Mouse (Mus musculus) heart, embryonic 14.5 days (tissue): ENCODE data around the gene Epn2. TPM values are rescaled to one million over a fixed set of nuclear protein-coding genes. Genes with fewer than 3 reads are reported as not detected.

Source experiments
- ATAC-seq: fragments of 200-750 bp; cut with Nextera tagmentation; 2 replicates; pipeline ENCODE4 v1.8.0; 2017; ENCODE audit warnings: low read depth, moderate TSS enrichment; ENCODE audit not compliant: insufficient number of reproducible peaks, insufficient read depth, low FRiP score
- H3K27ac ChIP-seq, 2 experiments: fragments of 200-500 bp in 1 of 2; fragments of 300-500 bp in 1 of 2; sonication (generic) in 1 of 2; replicated peaks in 1 of 2; 2 replicates each; pipeline ENCODE4 v1.5.1; 2012 to 2014; ENCODE audit warnings: low read depth in 2 of 2, low read length in 2 of 2, control low read depth in 1 of 2, mild to moderate bottlenecking in 1 of 2, mixed read lengths in 1 of 2; ENCODE audit not compliant: control insufficient read depth in 1 of 2, insufficient read depth in 1 of 2
- H3K27me3 ChIP-seq: fragments of 300-500 bp; sonication (generic); 2 replicates; pipeline ENCODE4 v1.6.1; 2014; ENCODE audit warnings: mild to moderate bottlenecking, low read length, control low read depth; ENCODE audit not compliant: control insufficient read depth, insufficient read depth
- H3K36me3 ChIP-seq: fragments of 300-500 bp; sonication (generic); 2 replicates; pipeline ENCODE4 v1.6.1; 2014; ENCODE audit warnings: mild to moderate bottlenecking, control low read depth, low read length, mixed read lengths; ENCODE audit not compliant: control insufficient read depth, insufficient read depth
- H3K4me1 ChIP-seq, 2 experiments: fragments of 200-500 bp in 1 of 2; fragments of 300-500 bp in 1 of 2; sonication (generic) in 1 of 2; 2 replicates each; pipeline ENCODE4 v1.6.1; 2012 to 2014; ENCODE audit warnings: low read length in 2 of 2, control low read depth in 1 of 2, mixed read lengths in 1 of 2; ENCODE audit not compliant: control insufficient read depth in 2 of 2, insufficient read depth in 2 of 2
- H3K4me2 ChIP-seq: fragments of 300-500 bp; sonication (generic); 2 replicates; pipeline ENCODE4 v1.6.1; 2014; ENCODE audit warnings: mild to moderate bottlenecking, low read length
- H3K4me3 ChIP-seq, 2 experiments: fragments of 200-500 bp in 1 of 2; fragments of 300-500 bp in 1 of 2; sonication (generic) in 1 of 2; 2 replicates each; pipeline ENCODE4 v1.5.1; 2012 to 2014; ENCODE audit warnings: low read length in 2 of 2, mild to moderate bottlenecking in 2 of 2, control low read depth in 1 of 2, low read depth in 1 of 2, moderate library complexity in 1 of 2; ENCODE audit not compliant: control insufficient read depth in 1 of 2, insufficient read depth in 1 of 2
- H3K9ac ChIP-seq: fragments of 300-500 bp; sonication (generic); 2 replicates; pipeline ENCODE4 v1.6.1; 2014; ENCODE audit warnings: mild to moderate bottlenecking, low read length
- H3K9me3 ChIP-seq: fragments of 300-500 bp; sonication (generic); 2 replicates; pipeline ENCODE4 v1.6.1; 2016; ENCODE audit warnings: low read length, control low read depth; ENCODE audit not compliant: control insufficient read depth
- WGBS: fragments of 180-500 bp; shearing (Covaris S2); extraction: QIAGEN DNeasy Blood & Tissue Kit; methylation state at CpG from one replicate; pipeline ENCODE4 v1.1.7; 2014; 5-methylcytosine and 5-hydroxymethylcytosine counted together
- polyA plus RNA-seq: library from polyadenylated mRNA; unstranded; fragments of >200 nt; fragmentation: Nextera tagmentation; extraction: Ambion mirVana; gene quantifications from 2 replicates; pipeline ENCODE4 v1.2.1, GENCODE M21; 2014

The Epn2 gene
- 23.9 and 24.9 TPM in 2 replicates for polyA plus RNA-seq

DNA sequence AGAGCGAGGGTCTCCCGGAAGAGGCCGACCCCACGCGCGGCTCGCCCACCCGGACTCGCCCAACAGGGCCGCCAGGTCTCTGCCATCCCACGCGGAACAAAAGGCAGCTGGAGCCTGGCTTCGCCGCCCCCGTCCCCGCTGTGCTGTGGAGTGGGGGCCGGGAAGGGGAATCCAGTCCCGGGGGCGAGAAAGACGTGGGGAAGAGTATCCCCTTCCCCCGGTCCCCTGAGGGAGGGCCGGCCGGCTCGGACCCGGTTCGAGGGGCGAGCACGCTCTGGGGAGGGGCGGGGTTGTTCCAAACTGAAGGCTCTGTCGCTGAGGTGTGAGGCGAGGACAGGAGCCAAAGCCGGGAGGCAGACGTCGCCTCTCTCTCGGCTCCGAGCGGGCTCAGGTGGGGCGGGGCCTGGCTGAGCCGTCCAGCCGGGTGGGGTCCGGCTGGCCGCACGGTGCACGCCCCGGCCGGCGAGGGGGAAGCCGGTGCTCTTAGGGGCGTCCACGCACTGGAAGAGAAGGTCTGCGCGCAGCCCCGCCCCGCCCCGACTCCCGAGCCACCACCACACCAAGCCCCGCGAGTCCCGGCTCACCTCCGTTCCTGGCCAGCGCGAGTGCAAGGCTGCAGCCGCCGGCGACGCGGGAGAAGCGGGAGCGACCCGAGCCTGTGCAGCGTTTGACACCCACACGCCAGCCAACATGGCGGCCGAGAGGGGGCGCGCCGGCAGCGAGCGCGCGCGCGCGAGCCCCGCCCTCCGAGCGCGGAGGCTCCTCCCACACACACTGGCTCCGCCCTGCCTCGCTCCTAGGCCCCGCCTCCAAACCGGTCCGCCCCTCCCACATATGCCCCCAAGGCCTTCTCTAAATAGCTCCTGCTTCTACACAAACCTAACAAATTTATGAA is at the start of gene Epn2:
Epn2 (minus strand) TSS at position 705 of the 895 bp plus-strand sequence.
- H3K4me3 ChIP-seq, result peak within 1 kb of the TSS; percentile 82 to 83
- peaks cover 2 to 23% of the 10 kb centered on the region in 2 experiments; a peak in 2 of 4 replicates for H3K4me1 ChIP-seq
- peak within 1 kb of the TSS; percentile 95 for H3K9ac ChIP-seq
- WGBS, result under 1% methylated on average over 75 of the region's 93 CpGs
- H3K27me3 ChIP-seq, result no peaks in the 10 kb centered on the region
- H3K4me2 ChIP-seq, result peak within 1 kb of the TSS; percentile 89
- H3K27ac ChIP-seq, result peak within 1 kb of the TSS; percentile 65 to 91
- H3K36me3 ChIP-seq, result no peaks in the 10 kb centered on the region
- no peaks in the 10 kb centered on the region for H3K9me3 ChIP-seq
- ATAC-seq, result peak; percentile 94

GRCm38 (mm10) chr11:61626509-61626908 is 47.0 kb upstream of the Epn2 start:
- H3K27ac ChIP-seq, result no peak overlapping the region
- H3K4me1 ChIP-seq, result no peaks in the 10 kb centered on the region
- H3K4me2 ChIP-seq, result no peak overlapping the region
- H3K27me3 ChIP-seq, result no peaks in the 10 kb centered on the region
- WGBS, result 87% methylated on average over 1 of the region's 1 CpGs
- ATAC-seq, result no peak
- no peaks in the 10 kb centered on the region for H3K36me3 ChIP-seq
- H3K4me3 ChIP-seq, result no peak overlapping the region
- no peak overlapping the region for H3K9ac ChIP-seq
- no peaks in the 10 kb centered on the region for H3K9me3 ChIP-seq

DNA sequence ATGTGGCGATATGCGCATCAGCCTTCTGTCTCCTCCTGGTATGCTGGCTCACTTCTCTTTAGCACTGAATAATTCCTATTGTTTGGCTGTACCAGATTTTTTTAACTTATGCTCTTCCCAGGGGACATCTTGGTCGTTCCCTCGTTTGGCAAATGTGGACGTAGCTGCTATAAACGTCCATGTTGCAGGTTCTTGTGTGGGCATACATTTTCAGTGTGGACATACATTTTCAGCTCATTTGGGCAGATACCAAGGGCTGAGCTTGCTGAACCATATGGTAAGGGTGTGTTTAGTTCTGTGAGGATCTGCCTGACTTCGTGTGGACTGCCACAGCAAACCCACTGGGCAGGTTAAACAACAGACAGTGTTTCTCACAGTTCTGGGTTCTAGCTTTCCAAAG is 45.6 kb upstream of the Epn2 start:
- H3K4me3 ChIP-seq, result no peak overlapping the region
- no peaks in the 10 kb centered on the region for H3K27me3 ChIP-seq
- H3K27ac ChIP-seq, result no peak overlapping the region
- ATAC-seq, result no peak
- no peak overlapping the region for H3K9ac ChIP-seq
- no peaks in the 10 kb centered on the region for H3K9me3 ChIP-seq
- H3K4me2 ChIP-seq, result no peak overlapping the region
- 76% methylated on average over 7 of the region's 7 CpGs for WGBS
- H3K36me3 ChIP-seq, result no peaks in the 10 kb centered on the region
- 0 out of 4 replicates have a peak, but pooled peaks cover 0 to 4% of the 10 kb centered on the region in 2 experiments for H3K4me1 ChIP-seq

GRCm38 (mm10) chr11:61620762-61621161 is 41.3 kb upstream of the Epn2 start:
- Histone ChIP-seq H3K4me1 (peaks cover 12 to 21% of the 10 kb centered on the region in 2 experiments), H3K36me3 (no peaks in the 10 kb centered on the region), H3K27me3 (no peaks in the 10 kb centered on the region), H3K9ac (peak overlapping the region; percentile 69), H3K27ac (peak overlapping the region in 1 of 2 experiments; percentile 55; a peak in 1 of 4 replicates), H3K4me2 (peak overlapping the region; percentile 87), H3K9me3 (no peaks in the 10 kb centered on the region), H3K4me3 (peak overlapping the region; percentile 47 to 51)
- WGBS, result 62% methylated on average over 8 of the region's 8 CpGs
- ATAC-seq, result no peak

DNA sequence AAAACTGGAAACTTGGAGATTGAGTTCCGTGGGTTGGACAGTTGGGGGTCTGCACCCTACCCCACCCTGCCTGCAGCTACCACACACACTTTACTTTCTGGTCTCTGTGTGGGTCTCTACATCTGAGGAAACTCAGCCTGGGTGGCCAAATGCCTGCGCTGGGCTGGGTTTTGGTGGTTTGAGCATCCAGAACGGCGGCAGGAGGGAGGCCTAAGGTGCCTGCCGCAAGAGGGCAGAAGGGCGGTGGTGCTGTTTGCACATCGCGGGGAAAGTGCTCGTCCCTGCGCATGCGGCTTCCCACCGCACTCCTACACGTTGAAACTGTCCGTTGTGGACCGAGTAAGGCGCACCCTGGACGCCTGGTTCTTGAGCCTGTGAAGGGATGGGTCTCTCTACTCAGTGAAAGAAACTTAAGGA is 40.8 kb upstream of the Epn2 start:
- Histone ChIP-seq H3K27me3 (no peaks in the 10 kb centered on the region), H3K27ac (peak overlapping the region; percentile 55 to 67), H3K9ac (peak overlapping the region; percentile 69), H3K4me3 (peak overlapping the region; percentile 47 to 51), H3K4me1 (peaks cover 16 to 26% of the 10 kb centered on the region in 2 experiments), H3K9me3 (no peaks in the 10 kb centered on the region), H3K4me2 (peak overlapping the region; percentile 87), H3K36me3 (no peaks in the 10 kb centered on the region)
- under 1% methylated on average over 17 of the region's 17 CpGs for WGBS
- ATAC-seq, result peak; percentile 69

GRCm38 (mm10) chr11:61619791-61620241 is 40.3 kb upstream of the Epn2 start:
- Histone ChIP-seq H3K4me1 (peaks cover 18 to 30% of the 10 kb centered on the region in 2 experiments), H3K9ac (peak overlapping the region; percentile 69), H3K27ac (peak overlapping the region in 1 of 2 experiments; percentile 55; a peak in 2 of 4 replicates), H3K4me3 (peak overlapping the region; percentile 47 to 51), H3K27me3 (no peaks in the 10 kb centered on the region), H3K9me3 (no peaks in the 10 kb centered on the region), H3K36me3 (no peaks in the 10 kb centered on the region), H3K4me2 (peak overlapping the region; percentile 87)
- WGBS, result 1% methylated on average over 16 of the region's 17 CpGs
- ATAC-seq, result peak; percentile 10; the same call in 1 of the 2 replicates

DNA sequence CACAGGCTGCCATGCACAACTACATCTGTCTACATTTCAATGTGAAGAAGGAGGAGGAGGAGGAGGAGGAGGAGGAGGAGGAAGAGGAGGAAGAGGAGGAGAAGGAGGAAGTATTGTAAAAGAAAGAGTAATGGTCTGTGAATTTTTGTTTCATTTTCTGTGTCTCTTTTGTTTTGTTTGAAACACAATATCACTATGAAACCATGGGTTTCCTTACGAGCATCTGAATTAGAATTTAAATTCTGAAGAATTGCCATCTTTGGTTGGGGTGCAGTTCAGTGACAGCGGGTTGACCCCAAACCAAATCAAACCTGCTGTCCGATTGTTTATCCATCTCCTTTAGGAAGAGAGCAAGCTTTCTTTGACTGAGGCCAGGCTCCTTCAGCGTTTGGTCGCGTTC is 39.9 kb upstream of the Epn2 start:
- WGBS, result 12% methylated on average over 6 of the region's 6 CpGs
- peaks cover 18 to 30% of the 10 kb centered on the region in 2 experiments for H3K4me1 ChIP-seq
- no peaks in the 10 kb centered on the region for H3K27me3 ChIP-seq
- H3K27ac ChIP-seq, result no peak overlapping the region
- no peaks in the 10 kb centered on the region for H3K36me3 ChIP-seq
- no peak for ATAC-seq
- H3K9ac ChIP-seq, result peak overlapping the region; percentile 69; the same call in 1 of the 2 replicates
- H3K4me2 ChIP-seq, result peak overlapping the region; percentile 87
- peak overlapping the region; percentile 27 to 47 for H3K4me3 ChIP-seq
- H3K9me3 ChIP-seq, result no peaks in the 10 kb centered on the region
